Mouse (Mus musculus): ENCODE data around the gene Cdc73. TPM values are rescaled to one million over a fixed set of nuclear protein-coding genes. Genes with fewer than 3 reads are reported as not detected.

The Cdc73 gene
- polyA plus RNA-seq, 1 experiment from 2014 or later, result 33.3 TPM

DNA sequence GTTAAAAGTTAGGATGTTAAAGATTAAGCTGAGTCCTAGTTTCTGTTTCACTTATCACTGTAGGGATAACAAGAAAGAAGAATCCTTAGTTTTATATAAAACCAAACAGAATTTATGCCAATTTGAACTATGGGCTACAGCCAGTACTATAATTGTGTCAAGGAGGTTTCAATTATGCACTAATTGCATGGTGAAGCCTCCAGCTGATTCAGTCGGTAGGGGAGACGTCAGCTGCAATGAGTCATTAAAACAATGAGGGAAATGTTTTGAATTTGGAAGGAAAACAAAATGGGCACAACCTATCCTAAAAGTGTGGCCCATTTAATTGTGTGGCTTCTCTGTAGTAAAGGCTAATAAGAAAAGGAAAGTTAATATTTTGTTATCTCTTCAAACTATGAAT, 82.9 kb downstream of the Cdc73 start:
- no peaks in the 10 kb centered on the region; the same call in 1 of the 2 replicates for H3K36me3 ChIP-seq
- no peak overlapping the region for H3K4me3 ChIP-seq
- no peak overlapping the region for H3K27ac ChIP-seq
- WGBS, result 49% methylated on average over 2 of the region's 2 CpGs
- no peak for ATAC-seq (ENCODE audit: low FRiP score, low read depth)
- no peaks in the 10 kb centered on the region for H3K9me3 ChIP-seq
- H3K9ac ChIP-seq, result no peak overlapping the region
- H3K4me2 ChIP-seq (replicated peaks), result no peak overlapping the region
- no peaks in the 10 kb centered on the region for H3K4me1 ChIP-seq
- no peaks in the 10 kb centered on the region for H3K27me3 ChIP-seq (replicated peaks)

DNA sequence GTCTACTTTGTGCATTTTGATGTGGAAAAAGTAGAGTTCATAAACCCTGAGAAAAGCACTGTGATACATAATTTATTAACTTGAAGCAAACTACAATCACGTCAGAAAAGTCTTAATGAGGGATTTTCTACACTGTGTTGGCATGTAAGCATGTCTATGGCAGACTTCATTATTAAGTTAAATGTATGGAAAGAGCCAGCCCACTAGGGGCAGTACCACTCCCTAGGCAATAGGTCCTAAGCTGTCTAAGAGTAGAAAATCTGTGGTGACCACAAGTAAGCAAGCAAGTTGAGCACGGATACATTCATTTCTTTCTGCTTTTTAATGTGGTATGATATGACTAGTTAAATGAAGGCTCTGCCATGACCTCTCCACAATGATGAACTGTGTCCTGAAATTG, 89.8 kb downstream of the Cdc73 start:
- Histone ChIP-seq H3K36me3 (peaks cover 9% of the 10 kb centered on the region), H3K4me3 (no peak overlapping the region)
- 94% methylated on average over 2 of the region's 2 CpGs for WGBS

DNA sequence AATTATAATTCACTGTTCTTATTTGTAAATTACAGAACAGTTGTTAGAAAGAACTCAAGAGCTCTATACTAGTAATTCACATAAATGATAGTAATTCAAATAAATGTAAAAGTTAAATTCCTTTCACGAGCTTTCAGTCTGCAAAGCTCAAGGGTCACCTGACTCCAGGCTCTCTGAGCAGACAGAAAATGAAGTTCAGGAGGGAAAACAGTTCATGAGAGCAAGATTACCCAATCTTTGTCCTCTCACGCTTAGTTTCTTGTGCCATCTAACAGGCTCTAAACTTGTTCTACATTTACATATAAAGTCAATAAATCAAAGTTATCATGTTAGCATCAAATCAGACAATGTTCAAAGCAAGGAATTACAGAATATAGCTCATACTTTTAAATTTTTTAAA, 93.8 kb downstream of the Cdc73 start:
- no peak overlapping the region for H3K4me3 ChIP-seq
- H3K9me3 ChIP-seq, result no peaks in the 10 kb centered on the region
- H3K4me1 ChIP-seq, result no peaks in the 10 kb centered on the region
- no peak overlapping the region for H3K4me2 ChIP-seq (replicated peaks)
- H3K27ac ChIP-seq, result no peak overlapping the region
- no peak overlapping the region for H3K9ac ChIP-seq
- peaks cover 9% of the 10 kb centered on the region for H3K36me3 ChIP-seq
- no peaks in the 10 kb centered on the region for H3K27me3 ChIP-seq (replicated peaks)
- ATAC-seq (ENCODE audit: low FRiP score, low read depth), result no peak
- 94% methylated on average over 2 of the region's 2 CpGs for WGBS

More for the DNA sequence above, 89.8 kb downstream of the Cdc73 start:
- Histone ChIP-seq H3K9me3 (no peaks in the 10 kb centered on the region), H3K27me3 (replicated peaks) (no peaks in the 10 kb centered on the region), H3K4me1 (no peaks in the 10 kb centered on the region), H3K9ac (no peak overlapping the region), H3K27ac (no peak overlapping the region), H3K4me2 (replicated peaks) (no peak overlapping the region)
- no peak for ATAC-seq (ENCODE audit: low FRiP score, low read depth)

DNA sequence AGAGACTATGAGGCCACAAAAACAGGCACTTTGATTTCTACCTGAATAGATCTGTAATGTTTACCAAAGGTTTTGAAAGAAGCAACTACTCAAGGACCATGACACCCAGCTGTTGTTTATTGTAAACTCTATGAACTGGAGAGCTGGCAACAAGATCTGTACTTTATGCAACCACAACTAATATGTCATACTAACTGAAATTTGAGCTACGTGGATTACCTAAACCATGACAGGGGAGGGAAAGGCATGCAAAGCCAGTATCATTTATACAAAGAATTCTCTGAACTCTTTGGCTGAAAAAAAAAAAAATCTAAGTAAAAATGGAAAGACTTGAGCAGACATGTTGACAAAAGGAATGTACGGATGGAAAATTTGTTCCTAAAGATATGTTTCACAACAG, 105.8 kb downstream of the Cdc73 start:
- H3K9me3 ChIP-seq, result no peaks in the 10 kb centered on the region
- no peaks in the 10 kb centered on the region for H3K4me1 ChIP-seq
- H3K27me3 ChIP-seq (replicated peaks), result no peaks in the 10 kb centered on the region
- no peak overlapping the region for H3K27ac ChIP-seq
- H3K4me2 ChIP-seq (replicated peaks), result no peak overlapping the region
- no peak overlapping the region for H3K4me3 ChIP-seq
- no peak for ATAC-seq (ENCODE audit: low FRiP score, low read depth)
- WGBS, result 95% methylated on average over 2 of the region's 2 CpGs
- H3K36me3 ChIP-seq, result no peaks in the 10 kb centered on the region
- H3K9ac ChIP-seq, result no peak overlapping the region

DNA sequence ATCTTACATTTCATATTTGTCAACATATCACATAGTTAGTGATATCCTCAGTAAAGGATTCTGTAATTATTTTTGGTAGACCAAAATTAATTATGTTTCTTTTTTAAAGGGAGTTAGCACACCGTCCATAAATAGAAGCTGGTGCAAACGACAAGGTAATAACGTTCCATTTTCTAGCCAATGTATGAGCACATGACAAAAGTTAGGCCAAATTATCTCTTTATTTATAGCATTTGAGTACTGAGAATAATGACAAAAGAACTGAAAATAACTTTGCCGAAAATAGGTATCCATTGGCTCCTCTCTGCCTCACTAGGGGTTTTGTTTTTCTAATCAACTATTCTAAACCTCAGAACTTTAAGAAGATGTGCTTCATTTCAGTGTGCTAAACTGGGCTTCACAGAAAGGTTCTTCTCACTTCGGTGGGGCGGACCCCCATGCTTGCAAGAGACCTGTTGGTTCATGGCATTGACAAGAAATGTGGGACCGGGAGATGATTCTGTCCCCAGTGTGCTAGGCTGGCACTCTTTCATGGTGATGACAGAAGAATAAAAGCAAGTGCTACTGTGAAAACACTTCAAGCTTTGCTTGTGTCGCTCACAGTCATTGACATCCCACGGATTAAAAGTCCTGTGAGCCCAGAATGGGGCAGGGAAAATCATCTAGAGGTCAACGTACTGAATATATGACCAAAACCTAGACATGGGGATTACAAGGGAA, 125.7 kb downstream of the Cdc73 start:
- Histone ChIP-seq H3K27me3 (replicated peaks) (no peaks in the 10 kb centered on the region), H3K4me2 (replicated peaks) (no peak overlapping the region), H3K4me1 (no peaks in the 10 kb centered on the region), H3K9ac (no peak overlapping the region), H3K4me3 (no peak overlapping the region), H3K27ac (no peak overlapping the region), H3K36me3 (no peaks in the 10 kb centered on the region), H3K9me3 (no peaks in the 10 kb centered on the region)
- WGBS, result 87% methylated on average over 10 of the region's 10 CpGs
- ATAC-seq (ENCODE audit: low FRiP score, low read depth), result no peak

DNA sequence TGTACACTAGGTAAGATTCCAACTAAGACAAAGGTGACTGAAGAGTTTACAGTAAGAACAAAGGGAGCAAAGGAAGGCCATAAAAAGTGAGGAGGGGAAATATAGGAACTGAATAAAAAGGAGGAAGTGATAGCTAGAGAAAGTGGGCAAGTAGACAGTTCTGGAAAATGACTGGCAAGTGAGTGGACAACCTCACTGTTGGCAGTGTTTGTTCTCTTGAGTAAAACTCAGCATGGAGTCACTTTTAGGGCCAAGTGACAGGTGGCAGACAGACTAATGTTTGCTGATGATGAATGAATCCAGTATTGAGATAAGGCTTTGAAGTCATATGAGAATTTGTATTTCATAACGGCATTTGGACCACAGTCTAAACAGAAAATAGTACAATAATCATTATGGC, 144.5 kb downstream of the Cdc73 start:
- no peak overlapping the region for H3K4me3 ChIP-seq

DNA sequence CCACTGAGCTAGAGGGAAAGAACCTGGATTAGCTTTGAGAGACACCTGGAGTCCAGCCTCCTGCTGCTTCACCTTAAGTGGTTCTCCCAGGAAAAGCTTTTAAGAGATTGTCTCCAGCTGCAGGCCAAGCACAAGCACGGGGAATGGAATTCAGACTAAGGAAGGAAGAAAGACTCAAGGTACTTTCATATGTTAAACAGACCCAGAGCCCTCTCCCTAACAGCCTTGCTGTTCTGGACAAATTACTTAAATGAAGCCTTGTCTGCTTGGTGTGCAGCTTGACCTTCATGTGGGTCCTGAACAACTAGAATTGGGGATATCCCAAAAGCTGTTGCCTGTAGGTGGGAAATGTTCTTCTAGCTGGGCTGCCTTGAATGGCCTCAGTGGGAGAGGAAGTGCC, 147.2 kb downstream of the Cdc73 start:
- H3K27me3 ChIP-seq (replicated peaks), result no peaks in the 10 kb centered on the region
- 9% methylated on average over 1 of the region's 1 CpGs for WGBS
- ATAC-seq (ENCODE audit: low FRiP score, low read depth), result no peak
- no peaks in the 10 kb centered on the region for H3K9me3 ChIP-seq
- H3K27ac ChIP-seq, result no peak overlapping the region
- H3K4me2 ChIP-seq (replicated peaks), result no peak overlapping the region
- H3K9ac ChIP-seq, result no peak overlapping the region
- no peaks in the 10 kb centered on the region for H3K4me1 ChIP-seq
- no peak overlapping the region for H3K4me3 ChIP-seq
- H3K36me3 ChIP-seq, result no peaks in the 10 kb centered on the region

More for the DNA sequence above, 144.5 kb downstream of the Cdc73 start:
- no peaks in the 10 kb centered on the region for H3K36me3 ChIP-seq
- H3K4me2 ChIP-seq (replicated peaks), result no peak overlapping the region
- ATAC-seq (ENCODE audit: low FRiP score, low read depth), result no peak
- no peak overlapping the region for H3K27ac ChIP-seq
- H3K4me1 ChIP-seq, result no peaks in the 10 kb centered on the region
- no peaks in the 10 kb centered on the region for H3K27me3 ChIP-seq (replicated peaks)
- WGBS, result 79% methylated on average over 1 of the region's 1 CpGs
- H3K9me3 ChIP-seq, result no peaks in the 10 kb centered on the region
- no peak overlapping the region for H3K9ac ChIP-seq

DNA sequence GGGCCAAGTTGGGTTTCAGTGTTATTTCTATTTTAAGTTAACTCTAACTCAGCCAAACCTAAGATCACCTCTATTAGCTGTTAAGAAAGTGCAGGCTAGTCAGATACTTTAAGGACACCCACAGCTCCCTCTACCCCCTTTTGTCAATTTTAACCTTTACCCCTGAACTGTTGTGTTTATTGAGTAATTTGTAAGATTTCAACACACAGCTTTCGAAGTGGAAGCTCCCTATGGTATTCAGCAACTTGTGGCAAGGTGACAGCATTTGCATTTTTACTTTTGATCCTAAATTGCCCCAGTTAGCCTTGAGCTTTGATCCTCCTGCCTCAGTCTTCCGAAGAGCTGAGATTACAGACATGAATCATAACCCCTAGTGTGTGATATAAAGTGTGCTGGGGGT, 148.1 kb downstream of the Cdc73 start:
- WGBS, result 34% methylated on average over 2 of the region's 2 CpGs
- ATAC-seq (ENCODE audit: low FRiP score, low read depth), result no peak

More for the DNA sequence above, 148.1 kb downstream of the Cdc73 start:
- no peak overlapping the region for H3K4me3 ChIP-seq
- no peaks in the 10 kb centered on the region for H3K9me3 ChIP-seq
- no peak overlapping the region for H3K4me2 ChIP-seq (replicated peaks)
- H3K36me3 ChIP-seq, result no peaks in the 10 kb centered on the region
- no peaks in the 10 kb centered on the region for H3K4me1 ChIP-seq
- H3K9ac ChIP-seq, result no peak overlapping the region
- no peak overlapping the region for H3K27ac ChIP-seq
- no peaks in the 10 kb centered on the region for H3K27me3 ChIP-seq (replicated peaks)

Other genes with a start within 250 kb of the Cdc73 start
- gene B3galt2, start 62.2 kb downstream of the Cdc73 start, polyA plus RNA-seq (2016; fragmentation: Nextera tagmentation; extraction: Ambion mirVana), result 1.7 and 2.0 TPM in 2 replicates
- 136 and 138 TPM in 2 replicates for gene Glrx2, start 13.4 kb upstream of the Cdc73 start, polyA plus RNA-seq (2016; fragmentation: Nextera tagmentation; extraction: Ambion mirVana)
- 30.6 and 35.8 TPM in 2 replicates for gene Trove2, start 74.2 kb upstream of the Cdc73 start, polyA plus RNA-seq (2016; fragmentation: Nextera tagmentation; extraction: Ambion mirVana)
- 74.6 and 77.7 TPM in 2 replicates for gene Uchl5, start 74.4 kb upstream of the Cdc73 start, polyA plus RNA-seq (2016; fragmentation: Nextera tagmentation; extraction: Ambion mirVana)